Mouse (Mus musculus) erythroblast, embryonic 14.5 days (primary cell): ENCODE measurements around the gene Ccdc70.

Experiments used
- GATA1 ChIP-seq: IDR thresholded peaks from 2 replicates; pipeline ENCODE4 v1.6.1; 2012; ENCODE audit warnings: low read length, inconsistent platforms, mixed read lengths
- TAL1 ChIP-seq: IDR thresholded peaks from 3 replicates; pipeline ENCODE4 v1.6.1; 2012; ENCODE audit warnings: low read length, inconsistent platforms, mixed read lengths

- TF ChIP-seq TAL1 (no peak), GATA1 (no peak)
These were observed 8.6 kb downstream of the Ccdc70 start for GRCm38 (mm10) chr8:21978193-21978592.
